Mouse (Mus musculus): ENCODE data around the gene C2cd5. TPM values are rescaled to one million over a fixed set of nuclear protein-coding genes. Genes with fewer than 3 reads are reported as not detected.

The C2cd5 gene
- polyA plus RNA-seq, 1 experiment from 2014 or later = 7.9 TPM

DNA sequence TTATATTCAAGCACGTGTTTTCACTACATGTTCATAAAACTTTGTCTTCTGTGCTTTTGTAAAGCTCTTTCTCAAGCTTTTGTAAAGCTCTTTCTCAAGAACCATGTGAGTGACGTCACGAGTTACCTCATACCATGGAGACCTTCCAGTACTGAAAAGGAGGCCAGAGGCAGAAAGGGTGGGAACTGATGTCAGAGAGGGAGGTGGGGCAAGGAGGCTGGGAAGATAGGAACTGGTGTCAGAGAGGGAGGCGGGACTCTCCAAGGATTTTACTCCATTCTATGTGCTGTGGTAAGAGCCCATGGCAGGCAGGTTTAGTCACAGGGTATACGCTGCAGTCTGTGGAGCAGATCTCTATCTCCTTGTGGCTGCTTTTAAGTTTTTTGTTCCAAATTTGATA is 104.4 kb downstream of the C2cd5 start:
- no peak overlapping the region for H3K27ac ChIP-seq (ENCODE audit: low read depth)
- no peak overlapping the region for H3K9ac ChIP-seq (replicated peaks)
- DNase-seq (no peak), ATAC-seq (no peak)
- no peaks in the 10 kb centered on the region for H3K9me3 ChIP-seq (ENCODE audit: low read length)
- H3K4me2 ChIP-seq (ENCODE audit: low read depth, low read length) = no peak overlapping the region
- 61% methylated on average over 5 of the region's 5 CpGs for WGBS (ENCODE audit: insufficient replicate concordance)
- H3K36me3 ChIP-seq (replicated peaks; ENCODE audit: insufficient read depth, low read length) = no peaks in the 10 kb centered on the region
- TF ChIP-seq CTCF (IDR thresholded peaks at IDR 0.05; ENCODE audit: low read depth) (no peak), EP300 (IDR thresholded peaks at IDR 0.05; ENCODE audit: low read depth) (no peak)
- peaks cover 5% of the 10 kb centered on the region; the same call in 1 of the 2 replicates for H3K4me1 ChIP-seq (ENCODE audit: insufficient read depth)
- H3K4me3 ChIP-seq (ENCODE audit: low read depth, low read length) = no peak overlapping the region
- H3K27me3 ChIP-seq (ENCODE audit: insufficient read depth, low read length) = no peaks in the 10 kb centered on the region

DNA sequence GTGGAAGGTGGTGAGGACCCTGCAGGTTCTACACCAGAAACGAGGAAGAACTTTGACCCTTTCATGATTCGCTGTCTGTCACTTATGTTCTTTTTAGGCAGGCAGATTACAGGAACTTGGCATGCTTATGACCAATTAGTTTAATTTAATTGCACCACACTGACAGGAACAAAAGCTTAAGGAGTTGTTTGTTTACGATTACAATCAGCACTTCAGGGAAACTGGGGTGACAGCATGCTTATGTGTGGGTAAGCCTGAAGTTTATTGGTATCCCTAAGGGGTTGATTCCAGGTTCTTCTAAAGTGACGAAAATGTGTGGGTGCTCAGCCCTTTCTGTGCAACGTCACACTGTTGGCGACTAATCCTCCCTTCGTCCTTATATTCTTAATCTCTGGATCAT is 105.1 kb downstream of the C2cd5 start:
- no peak for DNase-seq
- TF ChIP-seq CTCF (IDR thresholded peaks at IDR 0.05; ENCODE audit: low read depth) (no peak), EP300 (IDR thresholded peaks at IDR 0.05; ENCODE audit: low read depth) (no peak)
- no peak overlapping the region for H3K27ac ChIP-seq (ENCODE audit: low read depth)
- no peak overlapping the region for H3K4me3 ChIP-seq (ENCODE audit: low read depth, low read length)
- 58% methylated on average over 7 of the region's 7 CpGs for WGBS (ENCODE audit: insufficient replicate concordance)
- H3K4me2 ChIP-seq (ENCODE audit: low read depth, low read length) = no peak overlapping the region
- H3K9ac ChIP-seq (replicated peaks) = no peak overlapping the region
- H3K27me3 ChIP-seq (ENCODE audit: insufficient read depth, low read length) = no peaks in the 10 kb centered on the region
- H3K9me3 ChIP-seq (ENCODE audit: low read length) = no peaks in the 10 kb centered on the region
- ATAC-seq = no peak
- peaks cover 5% of the 10 kb centered on the region; the same call in 1 of the 2 replicates for H3K4me1 ChIP-seq (ENCODE audit: insufficient read depth)
- H3K36me3 ChIP-seq (replicated peaks; ENCODE audit: insufficient read depth, low read length) = no peaks in the 10 kb centered on the region

DNA sequence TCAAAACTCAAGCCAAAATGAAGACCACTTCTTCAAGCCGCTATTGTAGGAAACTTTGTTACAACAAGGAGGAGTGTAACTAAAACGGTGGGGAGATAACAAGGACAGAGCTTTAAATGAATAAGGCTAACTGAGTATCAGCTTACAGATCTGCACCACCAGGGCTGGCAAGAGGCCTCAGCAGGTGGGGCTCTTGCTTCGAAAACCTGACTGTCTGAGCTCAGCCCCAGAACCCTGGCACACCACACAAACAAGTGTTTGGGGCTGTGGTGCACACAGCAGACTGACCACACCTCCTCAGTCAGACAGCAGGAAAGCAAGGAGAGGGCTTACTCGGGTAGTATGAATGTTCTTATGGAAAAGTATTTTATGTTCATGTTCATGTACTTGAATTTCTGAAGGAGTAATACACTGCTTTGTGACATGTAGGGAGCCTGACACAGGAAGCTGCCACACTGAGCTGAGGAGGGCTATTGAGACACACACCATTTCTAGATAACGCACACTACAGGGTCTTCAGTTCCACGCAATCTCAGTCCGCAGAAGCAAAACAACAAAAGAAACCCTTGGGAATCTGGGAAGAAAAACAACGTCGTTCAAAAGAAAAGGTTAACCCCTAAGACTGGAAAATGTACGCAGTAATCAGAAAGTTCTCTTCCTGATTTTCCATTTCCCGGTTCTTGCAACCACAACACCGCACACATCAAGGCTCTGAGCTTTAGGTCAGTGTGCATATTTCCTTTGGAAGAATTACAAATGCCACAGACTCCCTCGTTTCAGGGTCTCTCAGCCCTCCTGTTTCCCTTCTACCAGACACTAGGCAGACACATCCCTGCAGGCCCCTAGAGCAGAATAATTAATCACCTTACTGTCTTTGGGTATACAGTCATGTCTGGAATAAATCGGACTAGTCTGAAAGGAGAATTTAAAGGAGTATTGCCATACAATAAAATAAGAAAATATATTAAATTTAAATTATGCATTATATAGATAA is 105.9 kb downstream of the C2cd5 start:
- ATAC-seq (no peak), DNase-seq (no peak)
- Histone ChIP-seq H3K4me2 (ENCODE audit: low read depth, low read length) (peak overlapping the region; percentile 32; the same call in 1 of the 2 replicates), H3K4me1 (ENCODE audit: insufficient read depth) (peaks cover 5% of the 10 kb centered on the region; the same call in 1 of the 2 replicates), H3K9ac (replicated peaks) (no peak overlapping the region), H3K4me3 (ENCODE audit: low read depth, low read length) (no peak overlapping the region), H3K36me3 (replicated peaks; ENCODE audit: insufficient read depth, low read length) (no peaks in the 10 kb centered on the region), H3K9me3 (ENCODE audit: low read length) (no peaks in the 10 kb centered on the region), H3K27ac (ENCODE audit: low read depth) (no peak overlapping the region), H3K27me3 (ENCODE audit: insufficient read depth, low read length) (no peaks in the 10 kb centered on the region)
- 26% methylated on average over 14 of the region's 14 CpGs for WGBS (ENCODE audit: insufficient replicate concordance)
- TF ChIP-seq CTCF (IDR thresholded peaks at IDR 0.05; ENCODE audit: low read depth) = peak; percentile 24; the same call in 1 of the 2 replicates
- no peak for TF ChIP-seq EP300 (IDR thresholded peaks at IDR 0.05; ENCODE audit: low read depth)

DNA sequence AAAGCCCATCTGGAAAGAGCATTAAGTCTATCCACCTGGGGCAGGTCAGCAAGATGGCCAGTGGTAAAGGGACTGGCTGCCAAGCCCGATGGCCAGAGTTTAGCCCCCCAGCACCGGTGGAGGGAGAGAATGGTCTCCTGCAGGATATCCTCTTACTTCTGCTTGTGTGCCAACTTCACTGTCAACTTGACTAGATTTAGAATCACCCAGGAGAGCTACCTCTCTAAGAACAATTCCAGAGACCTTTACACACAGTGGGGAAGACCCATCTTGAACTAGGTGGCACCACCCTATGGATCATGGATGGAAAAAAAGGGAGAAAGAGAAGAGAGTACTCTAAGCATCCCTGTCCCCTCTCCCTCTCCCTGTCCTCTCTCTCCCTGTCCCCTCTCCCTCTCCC is 107.0 kb downstream of the C2cd5 start:
- ATAC-seq (no peak), DNase-seq (no peak)
- H3K27ac ChIP-seq (ENCODE audit: low read depth) = no peak overlapping the region
- H3K9me3 ChIP-seq (ENCODE audit: low read length) = no peaks in the 10 kb centered on the region
- TF ChIP-seq CTCF (IDR thresholded peaks at IDR 0.05; ENCODE audit: low read depth) (no peak), EP300 (IDR thresholded peaks at IDR 0.05; ENCODE audit: low read depth) (no peak)
- no peak overlapping the region for H3K9ac ChIP-seq (replicated peaks)
- 60% methylated on average over 2 of the region's 2 CpGs for WGBS (ENCODE audit: insufficient replicate concordance)
- H3K27me3 ChIP-seq (ENCODE audit: insufficient read depth, low read length) = no peaks in the 10 kb centered on the region
- H3K4me3 ChIP-seq (ENCODE audit: low read depth, low read length) = no peak overlapping the region
- H3K4me1 ChIP-seq (ENCODE audit: insufficient read depth) = no peaks in the 10 kb centered on the region
- no peak overlapping the region for H3K4me2 ChIP-seq (ENCODE audit: low read depth, low read length)
- H3K36me3 ChIP-seq (replicated peaks; ENCODE audit: insufficient read depth, low read length) = no peaks in the 10 kb centered on the region

DNA sequence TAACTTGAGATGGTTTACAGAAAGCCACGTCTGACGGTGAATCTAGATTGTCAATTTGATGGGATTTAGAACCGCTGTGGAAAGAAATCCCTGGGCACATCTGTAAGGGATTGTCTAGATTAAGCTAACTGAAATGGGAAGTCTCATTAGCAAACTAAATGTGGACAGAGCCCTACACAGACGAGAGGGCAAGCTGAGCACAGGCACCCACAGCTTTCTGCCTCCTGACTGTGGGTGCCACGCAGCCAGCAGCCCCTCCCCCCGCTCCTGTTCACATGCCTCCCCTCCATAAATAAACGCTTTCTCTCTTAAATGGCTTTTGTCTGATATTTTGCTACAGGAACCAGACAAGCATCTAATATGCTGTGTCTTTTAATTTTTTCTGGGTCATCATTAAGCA is 107.8 kb downstream of the C2cd5 start:
- H3K4me2 ChIP-seq (ENCODE audit: low read depth, low read length) = no peak overlapping the region
- WGBS (ENCODE audit: insufficient replicate concordance) = 62% methylated on average over 7 of the region's 7 CpGs
- no peak for DNase-seq
- TF ChIP-seq CTCF (IDR thresholded peaks at IDR 0.05; ENCODE audit: low read depth) (no peak), EP300 (IDR thresholded peaks at IDR 0.05; ENCODE audit: low read depth) (no peak)
- H3K4me1 ChIP-seq (ENCODE audit: insufficient read depth) = no peaks in the 10 kb centered on the region
- no peak overlapping the region for H3K27ac ChIP-seq (ENCODE audit: low read depth)
- H3K9me3 ChIP-seq (ENCODE audit: low read length) = no peaks in the 10 kb centered on the region
- no peaks in the 10 kb centered on the region for H3K27me3 ChIP-seq (ENCODE audit: insufficient read depth, low read length)
- no peaks in the 10 kb centered on the region for H3K36me3 ChIP-seq (replicated peaks; ENCODE audit: insufficient read depth, low read length)
- ATAC-seq = no peak
- H3K9ac ChIP-seq (replicated peaks) = no peak overlapping the region
- no peak overlapping the region for H3K4me3 ChIP-seq (ENCODE audit: low read depth, low read length)

DNA sequence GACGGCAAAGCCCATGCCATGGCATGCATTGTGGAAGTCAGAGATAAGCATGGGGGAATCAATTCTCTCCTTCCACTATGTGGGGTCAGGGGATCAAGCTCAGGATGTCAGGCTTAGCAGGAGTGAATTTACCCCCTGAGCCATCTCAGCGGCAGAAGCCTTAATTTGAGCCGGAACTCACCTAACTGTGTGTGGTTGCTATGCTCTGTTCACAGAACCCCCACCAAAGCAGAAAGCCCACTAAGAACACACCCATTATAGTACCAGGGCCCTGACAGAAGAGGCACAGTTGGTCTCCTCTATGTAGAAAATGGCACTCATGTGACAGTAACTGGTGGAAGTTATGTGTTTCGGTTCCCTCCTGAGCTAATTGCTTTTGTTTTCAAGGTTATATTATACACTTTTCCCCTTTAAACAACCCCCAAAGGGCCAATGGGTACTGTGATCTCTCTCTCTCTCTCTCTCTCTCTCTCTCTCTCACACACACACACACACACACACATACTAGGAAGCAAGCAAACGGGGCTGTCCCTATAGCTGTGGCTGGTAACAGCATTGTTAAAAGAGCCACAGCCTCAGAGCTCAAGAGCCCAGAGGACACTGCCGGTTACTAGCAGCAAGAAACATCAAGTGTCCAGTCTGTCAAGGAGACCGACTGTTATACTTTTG is 108.4 kb downstream of the C2cd5 start:
- Histone ChIP-seq H3K36me3 (replicated peaks; ENCODE audit: insufficient read depth, low read length) (no peaks in the 10 kb centered on the region), H3K27me3 (ENCODE audit: insufficient read depth, low read length) (no peaks in the 10 kb centered on the region), H3K27ac (ENCODE audit: low read depth) (no peak overlapping the region), H3K4me2 (ENCODE audit: low read depth, low read length) (no peak overlapping the region), H3K4me1 (ENCODE audit: insufficient read depth) (no peaks in the 10 kb centered on the region), H3K9ac (replicated peaks) (no peak overlapping the region), H3K4me3 (ENCODE audit: low read depth, low read length) (no peak overlapping the region), H3K9me3 (ENCODE audit: low read length) (no peaks in the 10 kb centered on the region)
- TF ChIP-seq CTCF (IDR thresholded peaks at IDR 0.05; ENCODE audit: low read depth) = no peak
- ATAC-seq = no peak
- DNase-seq = no peak
- 57% methylated on average over 7 of the region's 7 CpGs for WGBS (ENCODE audit: insufficient replicate concordance)

All from liver, postnatal 0 days (tissue).